Mouse (Mus musculus) cortical plate, adult 2 months (tissue): ENCODE measurements around the gene Stk39.

Source experiments
- CTCF ChIP-seq: fragments of 200-500 bp; IDR thresholded peaks from 2 replicates; pipeline ENCODE4 v1.5.1; 2011; ENCODE audit warnings: mild to moderate bottlenecking, control low read depth, low read length; ENCODE audit not compliant: insufficient read depth; ENCODE audit errors: extremely low read depth
- POLR2A ChIP-seq: fragments of 200-500 bp; IDR thresholded peaks from 2 replicates; pipeline ENCODE4 v1.6.1; 2011; ENCODE audit warnings: mild to moderate bottlenecking, low read length, control low read depth; ENCODE audit not compliant: insufficient read depth; ENCODE audit errors: extremely low read depth

GRCm38 (mm10) chr2:68318452-68318851 is 153.6 kb downstream of the Stk39 start:
- TF ChIP-seq POLR2A (no peak), CTCF (no peak)
